Mouse (Mus musculus) ZHBTc4 (cell line): Measurements from ENCODE around the gene Rps6ka6.
A peak's percentile ranks its signal among the peaks of the same experiment; 100 is the strongest.

Experiments
- DNase-seq: peaks from one replicate; pipeline ENCODE4 v3.0.0-alpha.2; 2011; ENCODE audit warnings: low read depth, low spot score

The Rps6ka6 gene

DNA sequence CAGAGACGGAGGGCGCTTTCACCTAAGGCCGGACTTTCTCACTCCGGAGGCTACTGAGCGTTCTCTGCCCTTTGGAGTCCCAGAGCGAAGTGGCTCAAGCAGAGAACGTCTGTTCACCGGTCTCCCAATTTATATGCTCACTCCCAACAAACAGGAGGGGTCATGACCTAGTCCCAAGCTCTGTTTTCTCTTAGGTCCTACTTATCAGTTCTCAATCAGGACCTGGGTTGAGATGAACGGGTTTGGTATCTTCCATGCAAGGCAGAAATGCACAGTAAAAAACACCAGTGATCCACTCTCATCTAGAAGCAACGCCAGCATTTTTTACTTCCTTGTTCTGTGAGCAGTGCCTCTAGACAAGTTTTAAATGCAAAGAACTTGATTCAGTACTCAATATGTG is at the start of gene Rps6ka6:
Rps6ka6 (minus strand) TSS at position 101 of the 400 bp plus-strand sequence.
- no peak for DNase-seq

DNA sequence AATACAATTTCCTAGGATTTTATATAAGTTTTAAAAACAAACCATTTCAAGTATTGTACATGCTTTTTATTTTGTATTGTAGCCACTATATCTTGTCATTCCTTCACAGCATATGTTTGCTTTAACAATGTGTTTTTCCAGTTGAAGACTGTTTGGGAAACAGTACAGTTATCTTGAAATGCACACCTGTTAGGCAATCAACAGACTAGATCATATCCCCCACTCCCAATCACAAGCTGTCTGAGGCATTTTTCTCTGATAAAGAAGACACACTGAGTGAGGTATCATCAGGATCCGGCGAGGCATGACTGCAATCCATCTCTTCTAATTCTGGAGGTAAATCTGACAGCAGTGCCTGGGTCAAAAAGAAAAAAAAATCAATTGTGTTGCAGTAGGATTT is 39.3 kb upstream of the Rps6ka6 start:
- DNase-seq: no peak

DNA sequence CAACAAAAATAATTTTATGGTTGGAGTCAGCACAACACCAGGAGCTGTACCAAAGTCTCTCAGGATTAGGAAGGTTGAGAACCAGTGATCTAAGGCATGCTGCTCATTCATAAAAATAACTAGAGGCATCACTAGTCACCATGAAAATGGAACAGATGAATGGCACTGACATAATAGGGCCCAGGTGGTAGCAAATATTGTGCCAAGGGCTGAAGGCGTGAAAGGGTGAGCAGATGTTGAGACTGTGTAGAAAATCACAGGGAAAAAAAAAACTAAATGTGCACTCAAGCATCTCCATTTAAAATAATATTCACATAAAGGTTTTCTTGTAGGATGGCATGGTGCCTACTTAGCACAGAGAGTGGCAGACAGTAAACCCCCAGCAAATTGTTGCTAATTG is 19.6 kb downstream of the Rps6ka6 start:
- no peak for DNase-seq

DNA sequence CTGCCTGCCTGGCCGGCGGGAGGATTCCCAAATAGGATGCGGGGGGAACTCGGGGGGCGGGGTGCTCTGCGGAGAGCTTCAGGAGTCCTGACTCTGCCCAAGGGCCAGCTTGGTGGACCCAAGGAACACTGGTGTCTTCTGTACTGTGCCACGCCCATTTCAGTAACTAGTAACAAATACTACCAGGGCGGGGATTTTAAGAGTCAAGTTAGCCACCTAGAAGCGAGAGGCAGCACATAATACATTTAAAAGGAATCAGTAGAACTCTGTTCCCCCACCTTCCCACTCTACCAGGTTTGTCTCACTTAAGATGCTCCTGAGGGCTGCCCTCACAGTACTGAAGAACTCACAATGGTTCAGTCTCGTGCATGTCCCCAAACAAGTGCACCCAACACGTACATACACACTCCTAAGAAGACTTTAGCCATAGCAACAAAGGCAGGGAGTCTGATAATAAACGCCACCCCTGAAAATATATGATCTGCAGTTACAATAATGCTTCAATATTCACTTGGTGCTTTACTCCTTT is 74.1 kb downstream of the Rps6ka6 start:
- DNase-seq: no peak

DNA sequence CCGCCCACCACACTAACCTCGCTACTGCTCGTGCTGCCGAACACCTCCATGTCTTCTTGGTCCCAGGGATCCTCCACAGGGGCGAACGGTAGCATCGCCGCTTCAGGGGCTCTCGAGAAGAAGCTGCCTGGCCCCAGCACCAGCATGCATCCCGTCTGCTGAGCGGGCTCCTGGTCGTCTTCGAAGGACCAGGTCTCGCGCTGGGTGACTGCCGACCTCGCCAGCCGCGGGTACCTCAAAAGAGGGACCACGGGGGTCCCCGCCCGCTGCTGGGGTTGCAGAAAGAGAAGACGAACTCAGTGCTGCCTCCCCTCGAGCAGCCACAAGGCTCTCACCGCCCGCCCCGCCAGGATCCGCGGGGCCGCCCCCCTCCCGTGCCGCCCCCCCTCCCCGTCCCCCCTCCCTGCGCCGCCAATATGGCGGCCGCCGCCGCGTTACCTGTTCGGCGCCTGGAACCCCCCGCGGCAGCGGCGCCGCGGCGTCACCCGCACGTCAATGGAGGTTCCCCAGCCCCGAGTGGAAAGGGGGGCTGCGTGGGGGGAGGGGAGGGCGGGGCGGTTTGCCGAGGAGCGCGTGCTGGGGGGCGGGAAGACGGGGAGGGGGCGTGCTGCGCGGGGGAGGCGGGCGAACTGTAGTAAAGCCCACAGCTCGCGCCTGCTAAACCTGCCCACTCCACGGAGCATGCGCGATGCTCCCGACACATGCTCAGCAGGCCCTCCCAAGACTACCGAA is 74.8 kb downstream of the Rps6ka6 start:
- DNase-seq: peak; percentile 82

DNA sequence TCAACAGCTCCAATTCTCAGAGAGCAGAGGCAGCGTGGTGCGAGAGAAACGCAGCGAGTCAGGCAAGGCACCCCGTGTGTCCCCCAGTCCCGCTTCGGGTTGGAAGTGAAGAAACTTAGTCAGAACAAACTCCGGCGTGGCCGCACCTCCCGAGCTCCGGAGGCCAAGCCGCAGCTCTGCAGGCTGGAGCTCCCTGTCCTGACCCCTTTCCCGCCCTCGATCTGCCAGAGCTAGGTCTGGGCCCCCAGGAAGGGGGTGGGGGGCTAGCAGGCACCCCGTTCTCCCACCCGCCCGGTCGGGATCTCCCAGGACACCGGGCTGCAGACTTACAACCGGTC is 75.3 kb downstream of the Rps6ka6 start:
- DNase-seq: no peak

DNA sequence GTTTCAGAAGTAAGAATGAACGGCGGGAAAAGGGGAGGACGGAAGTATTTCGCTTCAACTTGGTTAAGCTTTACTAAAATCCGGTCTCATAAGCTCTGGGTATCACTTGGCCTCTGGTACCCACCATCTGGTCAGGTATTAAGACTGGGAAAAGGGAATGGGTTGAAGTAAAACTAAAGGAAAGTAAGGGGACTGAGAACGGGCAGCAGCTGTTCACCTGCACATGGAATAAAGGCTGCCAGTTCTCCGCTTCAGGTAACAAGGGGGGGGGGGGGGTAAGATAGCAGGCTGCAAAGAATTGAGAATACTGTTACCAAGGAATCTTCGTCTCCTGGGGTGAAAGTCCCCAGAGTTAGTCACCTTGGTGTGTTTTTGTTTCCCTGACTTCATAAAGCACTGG is 75.7 kb downstream of the Rps6ka6 start:
- no peak for DNase-seq

DNA sequence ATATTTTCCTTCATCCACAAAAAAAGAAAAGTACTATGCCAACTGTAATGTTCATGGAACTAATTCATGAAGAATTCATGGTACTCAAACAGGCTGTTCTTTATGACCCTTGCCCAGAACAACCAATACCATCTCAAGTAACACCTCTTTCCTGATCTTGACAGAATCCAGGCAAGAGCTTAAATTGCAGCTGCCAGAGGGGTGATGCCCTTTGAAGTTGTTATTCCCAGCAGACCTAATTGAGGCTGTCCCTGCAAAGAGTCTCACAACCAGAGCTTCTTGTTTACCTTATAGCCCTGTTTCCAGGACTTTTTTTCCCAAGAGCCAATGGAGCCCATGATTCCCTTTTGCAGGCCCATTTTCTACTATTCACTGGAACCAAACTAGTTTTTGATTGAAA is 77.6 kb downstream of the Rps6ka6 start:
- DNase-seq: no peak

DNA sequence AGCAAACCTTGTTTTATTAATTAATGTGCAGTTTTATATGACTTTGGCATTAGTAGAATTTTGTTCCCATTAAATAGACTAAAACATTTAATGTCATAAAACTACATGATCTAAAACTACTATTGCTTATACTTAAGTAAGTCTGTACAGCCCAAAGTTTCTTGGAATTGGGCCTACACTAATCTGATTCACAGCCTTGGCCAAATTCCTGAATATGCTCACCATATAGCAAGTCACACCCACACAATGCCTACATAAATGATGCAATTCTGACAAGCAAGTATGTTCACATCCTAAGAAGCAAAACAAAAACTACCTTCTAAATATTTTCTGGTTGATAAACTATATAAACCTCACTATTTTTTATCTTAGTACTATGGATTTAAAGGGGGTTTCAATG is 101.2 kb downstream of the Rps6ka6 start:
- DNase-seq: no peak

DNA sequence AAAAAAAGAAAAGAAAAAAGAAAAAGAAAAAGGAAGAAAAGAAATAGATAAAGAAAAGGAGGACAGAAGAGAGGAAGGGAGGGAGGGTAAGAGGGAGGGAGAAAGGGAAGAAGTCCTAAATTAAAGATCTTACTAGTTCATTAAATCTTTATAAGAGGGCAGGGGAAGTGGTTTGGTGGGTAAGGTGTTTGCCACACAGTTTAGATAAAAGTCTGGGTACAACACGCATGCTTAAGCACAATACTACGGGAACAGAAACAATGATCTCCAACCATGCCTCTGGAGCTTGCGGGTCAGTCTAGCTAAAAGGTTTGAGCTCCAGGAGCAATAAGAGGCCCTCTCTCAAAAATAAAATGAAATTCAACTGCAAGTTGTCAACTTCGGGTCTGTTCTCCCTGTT is 123.0 kb downstream of the Rps6ka6 start:
- no peak for DNase-seq

DNA sequence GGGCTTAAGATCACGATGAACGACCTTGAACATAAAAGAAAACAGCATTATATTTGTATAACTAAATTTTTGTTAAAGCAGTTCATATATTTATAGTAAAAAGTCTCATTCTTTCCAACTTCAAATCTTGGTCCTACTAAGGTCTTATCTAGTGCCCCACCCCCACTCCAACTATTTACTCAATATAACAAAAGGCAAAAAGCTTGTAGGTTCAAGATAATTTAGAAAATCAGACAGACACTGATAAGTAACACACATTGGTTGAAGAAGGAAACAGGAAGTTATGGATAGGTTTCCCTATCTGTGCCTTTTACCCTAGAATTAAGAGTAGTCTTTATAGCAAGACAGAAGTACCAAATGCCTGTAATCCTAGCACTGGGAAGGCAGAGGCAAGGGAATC is 132.9 kb downstream of the Rps6ka6 start:
- DNase-seq: no peak

DNA sequence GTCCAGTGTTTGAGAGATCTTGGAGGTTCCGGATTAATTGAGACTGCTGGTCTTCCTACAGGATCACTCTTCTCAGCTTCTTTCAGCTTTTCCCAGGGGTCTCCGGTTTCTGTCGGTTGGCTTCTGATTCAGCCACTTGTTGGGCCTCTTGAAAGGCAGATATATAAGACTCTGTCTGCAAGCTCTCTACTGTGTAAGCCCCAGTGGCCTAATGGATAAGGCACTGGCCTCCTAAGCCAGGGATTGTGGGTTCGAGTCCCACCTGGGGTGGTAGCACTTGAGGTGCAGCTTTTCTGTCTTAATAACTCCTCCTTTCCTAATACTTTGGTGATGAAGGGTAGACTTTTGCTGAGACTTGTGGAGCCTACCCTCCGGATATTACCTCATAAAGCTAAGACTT is 160.7 kb downstream of the Rps6ka6 start:
- DNase-seq: peak; percentile 28

DNA sequence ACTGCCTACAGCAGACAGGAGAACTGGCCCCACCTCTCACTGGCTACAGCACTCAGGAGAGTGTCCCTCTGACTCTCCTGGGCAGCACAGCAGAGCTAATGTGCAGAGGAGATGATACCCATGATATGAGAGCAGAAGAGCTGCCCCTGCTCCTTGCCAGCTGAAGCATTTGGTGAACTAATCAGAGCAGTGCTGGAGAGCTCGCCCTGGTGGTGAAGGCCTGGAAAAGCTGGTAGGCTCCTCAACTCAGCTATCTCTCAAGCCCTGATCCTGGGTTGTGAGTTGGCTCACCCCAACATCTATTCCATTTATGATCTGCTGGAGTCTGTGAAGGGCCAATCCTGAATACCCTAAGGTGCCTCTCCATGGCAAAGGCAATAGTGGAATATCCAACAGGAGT is 163.6 kb downstream of the Rps6ka6 start:
- no peak for DNase-seq
